Mouse (Mus musculus): ENCODE measurements at regions not wholly inside any gene's neighbourhood (a gene's known extent, or its start where the extent isn't known, plus 50 kb on each side); places are given as distances from the start of the nearest gene placed in this dataset.

DNA sequence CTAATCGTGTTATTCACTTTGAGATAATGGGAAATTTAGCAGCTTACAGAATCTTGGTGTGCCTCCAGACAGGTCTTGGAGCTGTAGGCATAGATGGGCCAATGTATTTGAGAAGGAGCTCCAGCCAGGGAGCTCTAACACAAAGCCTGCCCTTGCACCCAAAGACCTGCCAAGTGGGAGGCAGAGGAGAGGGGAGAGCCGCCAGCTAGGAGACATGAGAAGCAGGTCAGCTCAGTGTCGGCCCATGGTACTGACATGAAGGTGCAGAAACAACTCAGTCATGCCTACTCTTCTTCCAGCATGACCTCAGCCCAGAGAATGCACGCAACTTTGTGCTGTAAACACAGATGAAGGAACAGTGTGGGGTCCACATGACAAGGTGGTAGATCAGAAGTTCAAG, 128.8 kb downstream of the Ackr3 start:
- TF ChIP-seq EP300 (IDR thresholded peaks at IDR 0.05) (no peak), CTCF (IDR thresholded peaks at IDR 0.05) (no peak)
